Mouse (Mus musculus): ENCODE data around the gene Fam155a. TPM values are rescaled to one million over a fixed set of nuclear protein-coding genes. Genes with fewer than 3 reads are reported as not detected.

The Fam155a gene
- polyA plus RNA-seq, 1 experiment from 2014 or later = 6.6 TPM

DNA sequence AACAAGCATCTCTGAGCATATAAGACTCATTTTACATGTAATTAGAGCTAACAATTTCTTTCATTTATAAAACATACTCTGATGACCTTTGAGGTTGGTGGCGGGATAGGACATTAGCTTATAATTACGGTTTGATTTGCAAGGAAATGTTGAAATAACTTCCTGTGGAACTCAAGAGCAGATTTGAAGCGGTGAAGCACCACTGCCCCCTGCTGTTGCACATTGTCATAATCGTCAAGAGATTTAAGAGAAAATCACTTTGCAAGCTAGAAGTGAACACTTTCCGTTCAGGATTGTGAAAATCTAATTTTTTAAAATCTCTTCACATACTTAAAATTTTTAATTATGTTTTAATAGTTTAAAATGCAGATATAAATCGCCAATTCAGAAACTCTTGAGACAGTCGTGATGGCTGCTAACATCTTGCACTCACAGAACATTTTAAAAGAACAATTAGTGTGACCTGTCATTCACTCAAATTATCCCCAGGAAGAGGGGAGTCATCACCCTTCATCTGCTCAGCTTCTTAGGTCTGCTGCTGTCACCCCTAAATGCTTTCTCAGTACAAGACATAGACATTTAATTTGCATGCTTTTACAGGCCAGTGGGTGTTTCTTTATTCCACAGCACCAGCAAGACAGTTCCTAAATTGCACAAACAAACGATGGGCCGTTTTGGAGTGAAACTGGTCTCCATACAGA, 595.9 kb downstream of the Fam155a start:
- DNase-seq (ENCODE audit: low spot score) (peak; percentile 81), ATAC-seq (ENCODE audit: insufficient read depth, low FRiP score, low TSS enrichment) (no peak)
- Histone ChIP-seq H3K4me1 (ENCODE audit: control insufficient read depth, insufficient read depth, low read length) (no peaks in the 10 kb centered on the region), H3K4me2 (ENCODE audit: low read depth) (no peak overlapping the region), H3K27me3 (ENCODE audit: control insufficient read depth, insufficient read depth, low read length) (no peaks in the 10 kb centered on the region), H3K9me3 (ENCODE audit: control insufficient read depth, low read length) (no peaks in the 10 kb centered on the region), H3K9ac (ENCODE audit: low read length) (no peak overlapping the region), H3K27ac (ENCODE audit: low read depth, low read length) (no peak overlapping the region), H3K36me3 (ENCODE audit: control insufficient read depth, insufficient read depth, low read length) (no peaks in the 10 kb centered on the region), H3K4me3 (ENCODE audit: low read depth, low read length) (no peak overlapping the region)
- 41% methylated on average over 9 of the region's 9 CpGs for WGBS

DNA sequence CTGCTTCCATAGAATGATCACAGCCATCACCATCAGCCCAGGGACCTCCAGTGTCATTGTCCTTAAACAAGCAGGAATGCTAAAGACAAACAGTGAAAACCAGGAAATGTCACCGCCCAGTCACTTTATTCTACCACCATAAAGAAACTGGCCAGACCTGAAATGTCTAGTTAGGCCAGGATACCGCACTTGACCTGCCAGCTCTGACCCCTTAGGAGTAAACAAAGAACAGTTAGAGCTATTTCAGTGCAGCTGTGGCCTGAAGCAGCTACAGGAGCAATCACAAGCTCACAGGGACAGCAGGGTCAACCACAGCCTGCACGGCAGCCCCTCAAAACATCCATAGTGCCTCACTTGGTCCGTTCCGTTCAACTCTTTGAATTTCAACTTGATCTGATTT, 599.1 kb downstream of the Fam155a start:
- Histone ChIP-seq H3K4me2 (ENCODE audit: low read depth) (no peak overlapping the region), H3K4me3 (ENCODE audit: low read depth, low read length) (no peak overlapping the region), H3K27ac (ENCODE audit: low read depth, low read length) (no peak overlapping the region), H3K9me3 (ENCODE audit: control insufficient read depth, low read length) (no peaks in the 10 kb centered on the region), H3K36me3 (ENCODE audit: control insufficient read depth, insufficient read depth, low read length) (no peaks in the 10 kb centered on the region), H3K4me1 (ENCODE audit: control insufficient read depth, insufficient read depth, low read length) (no peaks in the 10 kb centered on the region), H3K27me3 (ENCODE audit: control insufficient read depth, insufficient read depth, low read length) (no peaks in the 10 kb centered on the region), H3K9ac (ENCODE audit: low read length) (no peak overlapping the region)
- DNase-seq (ENCODE audit: low spot score) (no peak), ATAC-seq (ENCODE audit: insufficient read depth, low FRiP score, low TSS enrichment) (no peak)
- 71% methylated on average over 5 of the region's 5 CpGs for WGBS

DNA sequence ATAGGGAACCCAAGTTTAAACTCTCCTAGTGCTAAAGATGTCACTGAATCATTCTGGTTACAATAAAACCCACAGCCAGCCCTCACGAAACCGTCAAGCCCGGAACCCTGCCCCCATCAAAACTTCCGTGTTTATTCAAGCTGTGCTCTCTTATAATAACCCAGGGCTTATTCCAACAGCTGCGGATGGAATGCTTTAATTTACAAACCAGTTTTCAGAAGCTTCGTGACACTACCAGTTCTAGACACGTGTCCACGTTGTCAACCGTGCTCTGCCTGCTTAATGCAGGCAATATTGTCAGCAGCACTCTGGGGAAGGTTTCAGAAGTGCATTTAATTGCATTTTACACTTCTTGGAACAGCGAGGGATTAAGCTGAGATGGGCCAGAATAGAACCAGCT, 603.0 kb downstream of the Fam155a start:
- H3K4me1 ChIP-seq (ENCODE audit: control insufficient read depth, insufficient read depth, low read length) = no peaks in the 10 kb centered on the region
- no peak overlapping the region for H3K27ac ChIP-seq (ENCODE audit: low read depth, low read length)
- no peaks in the 10 kb centered on the region for H3K9me3 ChIP-seq (ENCODE audit: control insufficient read depth, low read length)
- H3K9ac ChIP-seq (ENCODE audit: low read length) = no peak overlapping the region
- DNase-seq (ENCODE audit: low spot score) (no peak), ATAC-seq (ENCODE audit: insufficient read depth, low FRiP score, low TSS enrichment) (no peak)
- 78% methylated on average over 10 of the region's 10 CpGs for WGBS
- no peaks in the 10 kb centered on the region for H3K36me3 ChIP-seq (ENCODE audit: control insufficient read depth, insufficient read depth, low read length)
- no peaks in the 10 kb centered on the region for H3K27me3 ChIP-seq (ENCODE audit: control insufficient read depth, insufficient read depth, low read length)
- H3K4me2 ChIP-seq (ENCODE audit: low read depth) = no peak overlapping the region
- H3K4me3 ChIP-seq (ENCODE audit: low read depth, low read length) = no peak overlapping the region

DNA sequence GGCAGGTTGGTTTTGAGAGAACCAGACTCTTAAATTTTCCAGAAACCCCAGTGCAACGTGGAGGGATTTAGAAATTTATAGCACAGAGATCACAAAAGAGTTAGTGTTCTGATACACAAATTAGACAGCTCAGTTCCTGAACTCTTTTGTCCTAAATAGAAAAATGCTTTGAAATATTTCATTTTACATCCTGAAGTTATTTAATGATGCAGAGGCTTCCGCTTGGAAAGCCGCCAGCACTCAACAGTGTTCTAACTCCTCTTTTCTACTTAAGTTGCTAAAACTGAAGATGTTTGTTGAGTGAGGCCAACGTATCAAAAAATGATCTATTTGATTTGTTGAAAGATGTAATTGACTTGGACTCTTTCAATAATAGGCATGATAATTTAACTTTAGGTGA, 609.4 kb downstream of the Fam155a start:
- Histone ChIP-seq H3K27me3 (ENCODE audit: control insufficient read depth, insufficient read depth, low read length) (no peaks in the 10 kb centered on the region), H3K4me3 (ENCODE audit: low read depth, low read length) (no peak overlapping the region), H3K36me3 (ENCODE audit: control insufficient read depth, insufficient read depth, low read length) (no peaks in the 10 kb centered on the region), H3K9ac (ENCODE audit: low read length) (no peak overlapping the region), H3K9me3 (ENCODE audit: control insufficient read depth, low read length) (no peaks in the 10 kb centered on the region), H3K4me1 (ENCODE audit: control insufficient read depth, insufficient read depth, low read length) (peaks cover 7% of the 10 kb centered on the region; the same call in 1 of the 2 replicates), H3K27ac (ENCODE audit: low read depth, low read length) (no peak overlapping the region), H3K4me2 (ENCODE audit: low read depth) (no peak overlapping the region)
- ATAC-seq (ENCODE audit: insufficient read depth, low FRiP score, low TSS enrichment) (no peak), DNase-seq (ENCODE audit: low spot score) (no peak)
- WGBS = 83% methylated on average over 4 of the region's 4 CpGs

DNA sequence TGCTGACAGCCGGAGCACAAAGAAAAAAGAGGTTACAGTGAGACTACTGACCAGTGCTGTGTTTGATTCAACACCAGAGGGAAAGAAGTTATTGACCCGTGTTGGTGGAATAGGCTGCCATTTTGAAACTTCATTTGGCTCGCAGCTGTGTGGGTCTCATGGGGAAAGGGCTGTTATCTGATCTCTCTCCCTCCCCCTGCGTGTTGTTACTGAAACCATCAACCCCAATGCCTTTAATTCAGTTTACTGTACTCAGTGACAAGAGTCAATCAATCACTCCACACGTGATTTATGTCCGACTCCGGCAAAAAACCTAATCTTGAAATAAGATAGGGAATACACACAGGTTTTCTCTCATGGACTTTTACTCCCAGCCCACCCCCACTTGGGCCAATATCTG, 611.6 kb downstream of the Fam155a start:
- Histone ChIP-seq H3K4me3 (ENCODE audit: low read depth, low read length) (no peak overlapping the region), H3K4me2 (ENCODE audit: low read depth) (no peak overlapping the region), H3K27ac (ENCODE audit: low read depth, low read length) (no peak overlapping the region), H3K9me3 (ENCODE audit: control insufficient read depth, low read length) (no peaks in the 10 kb centered on the region), H3K27me3 (ENCODE audit: control insufficient read depth, insufficient read depth, low read length) (no peaks in the 10 kb centered on the region), H3K4me1 (ENCODE audit: control insufficient read depth, insufficient read depth, low read length) (peaks cover 7% of the 10 kb centered on the region; the same call in 1 of the 2 replicates), H3K36me3 (ENCODE audit: control insufficient read depth, insufficient read depth, low read length) (no peaks in the 10 kb centered on the region), H3K9ac (ENCODE audit: low read length) (no peak overlapping the region)
- DNase-seq (ENCODE audit: low spot score) (no peak), ATAC-seq (ENCODE audit: insufficient read depth, low FRiP score, low TSS enrichment) (no peak)
- WGBS = 71% methylated on average over 7 of the region's 7 CpGs

DNA sequence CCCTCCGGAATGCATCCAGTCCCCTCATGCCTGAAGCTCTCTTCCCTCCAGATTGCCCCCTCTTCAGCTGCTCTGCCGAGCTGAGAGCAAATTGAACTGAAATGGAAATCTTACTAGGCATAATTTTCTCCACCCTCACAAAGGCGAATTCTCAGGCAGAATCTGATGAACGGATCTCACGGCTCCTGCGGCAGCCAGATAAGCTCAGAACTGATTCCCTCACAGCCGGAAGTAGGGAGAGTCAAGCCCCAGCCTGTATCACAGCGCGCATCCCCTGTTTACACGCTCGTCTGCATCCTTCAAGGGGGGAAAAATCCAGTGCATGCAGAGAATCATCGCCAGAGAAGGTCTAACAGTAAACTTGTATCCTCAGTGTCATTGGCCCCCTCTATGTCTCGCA, 612.3 kb downstream of the Fam155a start:
- H3K4me1 ChIP-seq (ENCODE audit: control insufficient read depth, insufficient read depth, low read length) = peaks cover 7% of the 10 kb centered on the region; the same call in 1 of the 2 replicates
- no peak overlapping the region for H3K9ac ChIP-seq (ENCODE audit: low read length)
- 72% methylated on average over 13 of the region's 13 CpGs for WGBS
- H3K36me3 ChIP-seq (ENCODE audit: control insufficient read depth, insufficient read depth, low read length) = no peaks in the 10 kb centered on the region
- ATAC-seq (ENCODE audit: insufficient read depth, low FRiP score, low TSS enrichment) (no peak), DNase-seq (ENCODE audit: low spot score) (no peak)
- H3K27me3 ChIP-seq (ENCODE audit: control insufficient read depth, insufficient read depth, low read length) = no peaks in the 10 kb centered on the region
- H3K9me3 ChIP-seq (ENCODE audit: control insufficient read depth, low read length) = no peaks in the 10 kb centered on the region
- no peak overlapping the region for H3K4me2 ChIP-seq (ENCODE audit: low read depth)
- H3K27ac ChIP-seq (ENCODE audit: low read depth, low read length) = peak overlapping the region; percentile 63
- no peak overlapping the region for H3K4me3 ChIP-seq (ENCODE audit: low read depth, low read length)

DNA sequence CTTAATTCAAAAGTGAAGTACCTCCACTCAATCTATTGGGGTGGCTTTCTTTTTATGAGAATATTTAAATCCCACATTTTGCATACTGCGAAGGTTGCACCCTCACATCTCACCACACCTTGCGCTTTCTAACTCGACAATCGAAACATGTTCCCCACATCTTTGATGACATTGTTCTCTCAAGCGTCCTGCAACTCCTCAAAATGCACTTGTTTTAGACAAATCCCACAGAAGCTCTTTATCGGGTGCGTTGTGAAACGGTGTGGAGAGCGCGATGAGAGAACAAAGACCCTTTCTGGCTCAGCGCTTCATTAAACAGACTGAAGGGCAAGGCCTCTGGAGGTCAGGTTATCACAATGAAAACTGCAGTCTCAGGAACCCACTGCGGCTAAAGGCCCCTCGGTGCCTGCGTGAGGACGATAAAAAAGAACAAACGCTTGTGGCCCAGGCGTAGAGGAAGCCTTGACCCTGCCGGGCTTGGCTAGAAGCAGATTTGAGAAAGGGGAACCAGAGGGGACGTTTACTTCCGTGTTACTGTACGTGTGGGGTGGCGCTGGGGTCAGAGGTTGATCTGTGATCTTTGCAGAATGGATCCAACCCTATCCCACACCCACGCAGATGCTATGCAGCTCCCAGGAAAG, 613.7 kb downstream of the Fam155a start:
- Histone ChIP-seq H3K36me3 (ENCODE audit: control insufficient read depth, insufficient read depth, low read length) (no peaks in the 10 kb centered on the region), H3K4me2 (ENCODE audit: low read depth) (peak overlapping the region; percentile 16; the same call in 1 of the 2 replicates), H3K9me3 (ENCODE audit: control insufficient read depth, low read length) (no peaks in the 10 kb centered on the region), H3K27me3 (ENCODE audit: control insufficient read depth, insufficient read depth, low read length) (no peaks in the 10 kb centered on the region), H3K27ac (ENCODE audit: low read depth, low read length) (peak overlapping the region; percentile 75), H3K9ac (ENCODE audit: low read length) (peak overlapping the region; percentile 50), H3K4me3 (ENCODE audit: low read depth, low read length) (no peak overlapping the region), H3K4me1 (ENCODE audit: control insufficient read depth, insufficient read depth, low read length) (peaks cover 7% of the 10 kb centered on the region; the same call in 1 of the 2 replicates)
- DNase-seq (ENCODE audit: low spot score) (peak; percentile 68), ATAC-seq (ENCODE audit: insufficient read depth, low FRiP score, low TSS enrichment) (peak; percentile 55)
- WGBS = 16% methylated on average over 23 of the region's 23 CpGs

All from neural tube, embryonic 11.5 days (tissue).